Mouse (Mus musculus) lung, embryonic 15.5 days (tissue): Measurements from ENCODE around the gene Ccdc7b. TPM values are rescaled to one million over a fixed set of nuclear protein-coding genes. Genes with fewer than 3 reads are reported as not detected.
"Not testable (repeated sequence)": the region's sequence is repeated elsewhere in the genome, so short reads cannot be mapped to it uniquely, and the experiment has no call there.

ENCODE experiments used
- ATAC-seq: fragments of 200-750 bp; cut with Nextera tagmentation; 2 replicates; pipeline ENCODE4 v1.8.0; 2017; ENCODE audit warnings: moderate number of reproducible peaks, borderline replicate concordance; ENCODE audit not compliant: low FRiP score, low TSS enrichment; ENCODE audit errors: extremely low read depth
- H3K27ac ChIP-seq: fragments of 300-500 bp; sonication (generic); 2 replicates; pipeline ENCODE4 v1.5.1; 2015; ENCODE audit warnings: moderate library complexity, mild to moderate bottlenecking, inconsistent platforms
- H3K27me3 ChIP-seq: fragments of 300-500 bp; sonication (generic); 2 replicates; pipeline ENCODE4 v1.6.1; 2015; ENCODE audit warnings: inconsistent platforms
- H3K36me3 ChIP-seq: fragments of 300-500 bp; sonication (generic); 2 replicates; pipeline ENCODE4 v1.6.1; 2015; ENCODE audit warnings: inconsistent platforms
- H3K4me1 ChIP-seq: fragments of 300-500 bp; sonication (generic); 2 replicates; pipeline ENCODE4 v1.6.1; 2015; ENCODE audit warnings: inconsistent platforms
- H3K4me2 ChIP-seq: fragments of 300-500 bp; sonication (generic); 2 replicates; pipeline ENCODE4 v1.6.1; 2015; ENCODE audit warnings: inconsistent platforms, mild to moderate bottlenecking, moderate library complexity
- H3K4me3 ChIP-seq: fragments of 300-500 bp; sonication (generic); 2 replicates; pipeline ENCODE4 v1.5.1; 2015; ENCODE audit warnings: mild to moderate bottlenecking, inconsistent platforms
- H3K9ac ChIP-seq: fragments of 300-500 bp; sonication (generic); 2 replicates; pipeline ENCODE4 v1.6.1; 2015; ENCODE audit warnings: inconsistent platforms
- H3K9me3 ChIP-seq: fragments of 300-500 bp; sonication (generic); 2 replicates; pipeline ENCODE4 v1.6.1; 2016; ENCODE audit warnings: inconsistent platforms
- WGBS: fragments of 180-500 bp; shearing (Covaris S2); methylation state at CpG from one replicate; pipeline ENCODE4 v1.1.7; 2015; 5-methylcytosine and 5-hydroxymethylcytosine counted together
- polyA plus RNA-seq: library from polyadenylated mRNA; unstranded; fragments of >200 nt; fragmentation: Nextera tagmentation; extraction: Ambion mirVana; gene quantifications from 2 replicates; pipeline ENCODE4 v1.2.1, GENCODE M21; 2015

The Ccdc7b gene
- polyA plus RNA-seq, result not detected in 2 replicates

DNA sequence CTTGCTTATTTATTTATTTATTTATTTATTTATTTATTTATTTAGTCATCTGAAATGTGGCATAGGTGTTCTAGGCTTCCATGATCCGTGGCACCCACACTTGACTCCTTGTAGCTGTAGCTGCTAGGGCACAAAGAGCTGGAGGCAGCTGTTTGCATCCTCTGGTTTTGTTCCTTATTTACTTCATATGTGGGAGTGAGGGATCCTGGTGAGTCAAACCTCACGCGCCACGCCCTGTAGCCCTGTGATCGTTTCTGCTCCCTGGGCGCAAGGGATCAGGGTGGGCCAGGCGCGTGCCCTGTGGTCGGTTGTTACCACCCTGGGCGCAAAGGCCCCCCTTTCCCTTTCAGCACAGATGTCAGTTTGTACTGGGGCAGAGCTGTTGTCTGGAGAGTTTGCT, at the start of gene Ccdc7b:
Gene Ccdc7b (plus strand): TSS at position 301 of the 400 bp plus-strand sequence.
- not testable (repeated sequence) for H3K27me3 ChIP-seq, H3K9ac ChIP-seq, H3K27ac ChIP-seq, H3K9me3 ChIP-seq, H3K36me3 ChIP-seq, ATAC-seq, H3K4me1 ChIP-seq, H3K4me3 ChIP-seq, H3K4me2 ChIP-seq
- 60% methylated on average over 1 of the region's 10 CpGs for WGBS

DNA sequence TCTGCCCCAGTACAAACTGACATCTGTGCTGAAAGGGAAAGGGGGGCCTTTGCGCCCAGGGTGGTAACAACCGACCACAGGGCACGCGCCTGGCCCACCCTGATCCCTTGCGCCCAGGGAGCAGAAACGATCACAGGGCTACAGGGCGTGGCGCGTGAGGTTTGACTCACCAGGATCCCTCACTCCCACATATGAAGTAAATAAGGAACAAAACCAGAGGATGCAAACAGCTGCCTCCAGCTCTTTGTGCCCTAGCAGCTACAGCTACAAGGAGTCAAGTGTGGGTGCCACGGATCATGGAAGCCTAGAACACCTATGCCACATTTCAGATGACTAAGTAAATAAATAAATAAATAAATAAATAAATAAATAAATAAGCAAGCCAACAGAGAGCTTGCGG, 1.5 kb upstream of the Ccdc7b start, which contains the start of gene Ccdc7a:
Gene Ccdc7a (minus strand): TSS at position 101 of the 400 bp plus-strand sequence.
- not testable (repeated sequence) for H3K9me3 ChIP-seq, ATAC-seq, H3K27me3 ChIP-seq, H3K36me3 ChIP-seq, H3K9ac ChIP-seq, H3K4me1 ChIP-seq, H3K4me3 ChIP-seq, H3K4me2 ChIP-seq, H3K27ac ChIP-seq
- WGBS, result 93% methylated on average over 2 of the region's 11 CpGs

DNA sequence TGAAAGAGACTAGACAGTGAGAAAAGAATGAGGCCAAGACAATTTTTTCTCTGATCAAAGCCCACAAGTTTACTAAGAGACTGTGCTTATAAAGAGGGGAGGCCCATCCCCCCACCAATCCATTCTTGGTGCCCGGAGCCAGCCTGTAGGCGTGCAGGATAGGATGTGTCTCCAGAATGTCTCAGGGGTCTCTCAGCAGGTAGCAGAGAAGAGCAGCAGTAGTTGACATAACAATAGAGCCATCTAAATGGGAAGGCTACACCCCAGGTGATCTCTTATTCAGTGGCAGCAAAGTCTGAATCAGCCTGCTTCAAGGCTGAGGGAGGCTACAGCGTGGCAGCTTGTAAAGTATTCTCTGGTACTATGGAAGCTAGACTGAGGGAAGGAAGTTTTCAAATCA, 48.8 kb downstream of the Ccdc7b start:
- H3K9ac ChIP-seq, H3K36me3 ChIP-seq, H3K27me3 ChIP-seq, H3K4me1 ChIP-seq, ATAC-seq, H3K27ac ChIP-seq, H3K9me3 ChIP-seq, H3K4me3 ChIP-seq, H3K4me2 ChIP-seq: not testable (repeated sequence)
- WGBS, result 55% methylated on average over 3 of the region's 3 CpGs

DNA sequence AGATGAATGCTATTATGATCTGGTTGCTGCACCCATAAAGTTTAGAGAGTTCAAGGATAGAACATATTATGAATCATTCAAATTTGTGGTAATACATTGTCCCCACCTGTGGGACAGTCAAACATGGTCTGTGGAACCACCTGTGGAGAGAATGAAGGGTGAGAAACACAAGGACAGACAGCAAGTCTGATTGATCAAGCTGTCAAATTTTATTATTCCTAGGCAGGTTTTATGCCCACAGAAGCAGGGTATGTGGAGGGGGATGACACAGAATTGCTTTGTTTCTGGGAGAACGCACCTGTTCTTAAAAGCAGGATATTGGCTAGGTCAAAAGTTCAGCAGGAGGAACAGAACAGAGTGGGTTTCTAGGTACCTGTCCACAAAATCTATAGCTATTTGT, 64.6 kb downstream of the Ccdc7b start, which contains the start of gene Gm10999:
Gene Gm10999 (minus strand): TSS at position 101 of the 400 bp plus-strand sequence.
- H3K4me3 ChIP-seq, result no peak within 1 kb of the TSS
- 75% methylated on average over 1 of the region's 1 CpGs for WGBS

DNA sequence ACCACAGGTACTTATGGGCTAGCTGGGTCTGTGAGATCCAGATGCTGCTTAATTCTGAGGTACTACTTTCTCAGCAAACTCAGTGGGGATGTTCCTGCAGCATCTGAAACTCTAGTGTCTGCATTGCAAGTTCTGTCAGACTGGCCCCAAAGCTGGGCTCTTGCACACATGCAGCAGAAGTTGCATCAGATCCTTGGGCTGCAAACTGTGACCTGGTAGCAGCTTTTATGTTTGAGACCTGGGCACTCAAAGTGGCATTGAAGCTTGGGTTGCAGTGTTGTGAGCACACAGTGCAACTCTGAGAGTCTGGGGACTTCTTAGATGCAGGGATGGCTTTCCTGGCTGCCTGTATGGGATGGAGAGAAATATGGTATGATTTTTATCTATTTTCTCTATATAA, 66.5 kb downstream of the Ccdc7b start:
- Histone ChIP-seq H3K27me3 (no peaks in the 10 kb centered on the region), H3K9ac (no peak overlapping the region), H3K36me3 (no peaks in the 10 kb centered on the region), H3K4me3 (no peak overlapping the region), H3K9me3 (no peaks in the 10 kb centered on the region), H3K4me2 (no peak overlapping the region), H3K27ac (no peak overlapping the region), H3K4me1 (no peaks in the 10 kb centered on the region)
- ATAC-seq, result no peak

More for the DNA sequence above, 64.6 kb downstream of the Ccdc7b start, which contains the start of gene Gm10999:
- H3K27ac ChIP-seq, result no peak within 1 kb of the TSS
- H3K27me3 ChIP-seq, result no peaks in the 10 kb centered on the region
- no peak within 1 kb of the TSS for H3K9ac ChIP-seq
- H3K36me3 ChIP-seq, result no peaks in the 10 kb centered on the region
- ATAC-seq, result no peak
- H3K9me3 ChIP-seq, result no peaks in the 10 kb centered on the region
- H3K4me2 ChIP-seq, result no peak within 1 kb of the TSS
- no peaks in the 10 kb centered on the region for H3K4me1 ChIP-seq

Other genes starting within 250 kb of the Ccdc7b start
- not detected in 2 replicates for gene Ccdc7a, start 1.6 kb upstream of the Ccdc7b start, polyA plus RNA-seq
- gene Gm10999, start 64.5 kb downstream of the Ccdc7b start, polyA plus RNA-seq, result not detected in 2 replicates
- 21.4 and 25.2 TPM in 2 replicates for gene 2610044O15Rik8, start 167.3 kb downstream of the Ccdc7b start, polyA plus RNA-seq